In the genomic region with DNA sequence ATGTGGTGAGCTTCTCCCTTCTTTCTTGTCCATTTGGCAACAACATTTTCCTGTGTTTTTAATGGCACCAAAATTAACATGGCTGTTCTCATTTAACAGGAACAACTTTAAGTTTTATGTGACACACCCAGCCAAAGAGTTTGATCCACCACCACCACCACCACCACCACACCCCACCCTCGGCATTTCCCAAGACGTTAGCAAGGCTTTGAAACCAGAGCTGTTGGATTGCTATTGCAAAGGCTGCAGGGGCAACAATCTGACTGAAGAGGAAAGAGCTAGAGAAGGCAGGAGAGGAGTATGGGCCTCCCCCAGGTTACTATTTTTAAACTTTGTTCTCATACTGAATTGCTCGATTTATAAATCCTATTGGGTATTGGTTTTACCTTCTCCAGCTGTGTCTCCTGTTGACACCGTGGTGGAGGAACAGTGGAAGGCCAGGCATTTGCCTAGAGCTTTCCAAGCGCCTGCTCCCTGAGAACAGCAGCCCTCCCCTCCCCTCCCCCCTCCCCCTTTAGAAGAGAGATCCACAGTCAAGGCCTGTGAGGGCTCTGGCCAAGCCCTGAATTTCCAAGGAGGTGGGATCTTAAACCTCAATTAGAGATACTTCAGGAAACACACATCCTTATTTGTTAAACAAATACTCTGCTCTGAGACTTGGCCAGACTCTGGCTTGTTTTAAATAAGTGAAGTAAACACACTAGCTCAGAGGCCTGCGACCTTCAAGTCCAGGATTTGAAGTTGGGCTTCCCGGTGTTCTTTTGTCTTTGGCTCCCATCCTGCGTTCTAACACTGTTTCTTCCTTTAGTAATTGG, we compare ENCODE assay signal across 9 mouse cellular contexts.
DNase-seq lines count a peak whose midpoint lies in the region; ATAC-seq and TF ChIP-seq lines count a peak whose summit lies in the region.
"Had no signal": no experiment of that assay in that cellular context is flagged by ENCODE, and none has a peak within 500 bp of the region (broad histone marks: within the 10 kb centered on the region; RNA-seq: fewer than 3 reads in every experiment).

No protein-coding gene starts in this region.

- WGBS in heart, embryonic 16.5 days, result 28% methylated on average over 8 of the region's 8 CpGs
- 27% methylated on average over 8 of the region's 8 CpGs for WGBS in heart, embryonic 12.5 days
- WGBS in forebrain, embryonic 11.5 days, result 9% methylated on average over 8 of the region's 8 CpGs
- WGBS in midbrain, embryonic 10.5 days, result 10% methylated on average over 8 of the region's 8 CpGs

- H3K4me2 ChIP-seq in heart, embryonic 16.5 days (ENCODE audit: low read depth, low read length), result no peak overlapping the region
- H3K4me2 ChIP-seq in heart, embryonic 12.5 days, result no peak overlapping the region
- H3K4me2 ChIP-seq in forebrain, embryonic 11.5 days (ENCODE audit: low read depth, low read length, severe bottlenecking), result no peak overlapping the region

- no peak overlapping the region for H3K4me3 ChIP-seq in heart, embryonic 16.5 days (ENCODE audit: low read length)
- H3K4me3 ChIP-seq in heart, embryonic 12.5 days, result no peak overlapping the region
- no peak overlapping the region for H3K4me3 ChIP-seq in ES-E14 (ENCODE audit: insufficient read depth in 1 of 2, low read depth in 1 of 2, low read length in 2 of 2, poor library complexity in 1 of 2, severe bottlenecking in 1 of 2)
- H3K4me3 ChIP-seq in forebrain, embryonic 11.5 days (ENCODE audit: low read depth, low read length), result no peak overlapping the region
- no peak overlapping the region for H3K4me3 ChIP-seq in midbrain, embryonic 10.5 days

- H3K36me3 ChIP-seq in heart, embryonic 16.5 days (ENCODE audit: control insufficient read depth, insufficient read depth), result no peaks in the 10 kb centered on the region
- no peaks in the 10 kb centered on the region for H3K36me3 ChIP-seq in heart, embryonic 12.5 days
- no peaks in the 10 kb centered on the region for H3K36me3 ChIP-seq in ES-E14 (ENCODE audit: control insufficient read depth, insufficient read depth, low read length, poor library complexity, severe bottlenecking)
- no peaks in the 10 kb centered on the region for H3K36me3 ChIP-seq in forebrain, embryonic 11.5 days (ENCODE audit: control insufficient read depth, insufficient read depth, low read length)
- H3K36me3 ChIP-seq in midbrain, embryonic 10.5 days, result no peaks in the 10 kb centered on the region
- H3K36me3 ChIP-seq: G1E had no signal

- H3K27ac ChIP-seq in heart, embryonic 16.5 days (ENCODE audit: low read length), result no peak overlapping the region
- no peak overlapping the region for H3K27ac ChIP-seq in heart, embryonic 12.5 days (ENCODE audit: poor library complexity, severe bottlenecking)
- no peak overlapping the region; the same call in 1 of the 2 replicates for H3K27ac ChIP-seq in ES-E14 (ENCODE audit: insufficient read depth, low read depth, low read length, poor library complexity, severe bottlenecking)
- H3K27ac ChIP-seq in forebrain, embryonic 11.5 days (ENCODE audit: low read depth, low read length), result 0 out of 2 replicates have a peak overlapping the region, but pooled peaks have one; percentile 6
- H3K27ac ChIP-seq in midbrain, embryonic 10.5 days (replicated peaks), result peak overlapping the region; percentile 69

- peaks cover 13% of the 10 kb centered on the region for H3K4me1 ChIP-seq in heart, embryonic 16.5 days (ENCODE audit: control insufficient read depth, insufficient read depth, low read length)
- H3K4me1 ChIP-seq in heart, embryonic 12.5 days (replicated peaks), result peaks cover 30% of the 10 kb centered on the region
- peaks cover 6 to 11% of the 10 kb centered on the region in 2 experiments for H3K4me1 ChIP-seq in ES-E14 (ENCODE audit: control insufficient read depth in 2 of 2, insufficient read depth in 2 of 2, low read length in 2 of 2, poor library complexity in 1 of 2)
- H3K4me1 ChIP-seq in forebrain, embryonic 11.5 days (replicated peaks; ENCODE audit: control insufficient read depth, insufficient read depth, low read length), result peaks cover 8% of the 10 kb centered on the region; the same call in 1 of the 2 replicates
- peaks cover 39% of the 10 kb centered on the region for H3K4me1 ChIP-seq in midbrain, embryonic 10.5 days

- H3K27me3 ChIP-seq in heart, embryonic 16.5 days (ENCODE audit: control insufficient read depth, insufficient read depth, low read length), result no peaks in the 10 kb centered on the region
- no peaks in the 10 kb centered on the region for H3K27me3 ChIP-seq in heart, embryonic 12.5 days (replicated peaks)
- peaks cover 5% of the 10 kb centered on the region for H3K27me3 ChIP-seq in forebrain, embryonic 11.5 days (ENCODE audit: control insufficient read depth, insufficient read depth, low read length)
- no peaks in the 10 kb centered on the region for H3K27me3 ChIP-seq in midbrain, embryonic 10.5 days (ENCODE audit: low read depth, poor library complexity, severe bottlenecking)

- H3K9ac ChIP-seq in heart, embryonic 16.5 days (ENCODE audit: low read length), result no peak overlapping the region
- H3K9ac ChIP-seq in heart, embryonic 12.5 days, result no peak overlapping the region
- H3K9ac ChIP-seq in ES-E14 (ENCODE audit: insufficient read depth, low read depth, low read length, poor library complexity, severe bottlenecking), result no peak overlapping the region
- no peak overlapping the region for H3K9ac ChIP-seq in forebrain, embryonic 11.5 days (ENCODE audit: low read length)

- DNase-seq in ES-E14 (ENCODE audit: low read depth, low spot score), result peak; percentile 77
- DNase-seq in forebrain, embryonic 11.5 days (ENCODE audit: low spot score), result peak; percentile 57
- peak; percentile 34 for DNase-seq in midbrain, embryonic 10.5 days (ENCODE audit: low spot score)
- DNase-seq in spleen, adult 18-20 months, result no peak
- no peak for DNase-seq in layer of hippocampus, postnatal 36 days
- no peak for DNase-seq in urinary bladder, postnatal 4 days (ENCODE audit: low spot score in 2 of 2)

- H3K9me3 ChIP-seq in heart, embryonic 16.5 days (replicated peaks; ENCODE audit: control insufficient read depth, low read length), result no peaks in the 10 kb centered on the region
- H3K9me3 ChIP-seq in heart, embryonic 12.5 days (replicated peaks), result no peaks in the 10 kb centered on the region
- H3K9me3 ChIP-seq in ES-E14 (ENCODE audit: control insufficient read depth, insufficient read depth, low read depth, low read length), result no peaks in the 10 kb centered on the region
- H3K9me3 ChIP-seq in forebrain, embryonic 11.5 days (ENCODE audit: control insufficient read depth, low read length), result no peaks in the 10 kb centered on the region
- no peaks in the 10 kb centered on the region for H3K9me3 ChIP-seq in midbrain, embryonic 10.5 days (replicated peaks)
- H3K9me3 ChIP-seq: G1E had no signal

- in situ Hi-C loops in ES-E14 (cut with MboI; ENCODE audit: low sequenced_read_pairs in 2 of 2, unreplicated experiment in 2 of 2), result no loop called here

- ATAC-seq in heart, embryonic 16.5 days (replicated peaks; ENCODE audit: extremely low read depth, insufficient read depth, low FRiP score), result 0 out of 2 replicates have a peak, but pooled peaks have one; percentile 16
- no peak for ATAC-seq in heart, embryonic 12.5 days (ENCODE audit: insufficient number of reproducible peaks, low FRiP score)
- peak; percentile 82 for ATAC-seq in forebrain, embryonic 11.5 days (replicated peaks; ENCODE audit: low FRiP score)

TF ChIP-seq in ES-E14, 5 proteins besides CTCF, POLR2A, EP300 and RAD21:
- TF ChIP-seq HCFC1 (IDR thresholded peaks at IDR 0.05; ENCODE audit: borderline replicate concordance, insufficient read depth, low read length), result no peak
- TF ChIP-seq MAFK (IDR thresholded peaks at IDR 0.05; ENCODE audit: insufficient read depth, low read depth, low read length), result no peak
- TF ChIP-seq ZNF384 (IDR thresholded peaks at IDR 0.05; ENCODE audit: low read depth, low read length), result no peak
- TF ChIP-seq ZC3H11A (IDR thresholded peaks at IDR 0.05; ENCODE audit: borderline replicate concordance, low read depth, low read length), result no peak
- TF ChIP-seq CHD2 (IDR thresholded peaks at IDR 0.05; ENCODE audit: low read depth, low read length), result no peak

Comparison
In these comparisons a context has a peak if more than half of its experiments do, and no peak if none do; other contexts are left out.
1. H3K27ac ChIP-seq: peak in forebrain, embryonic 11.5 days (single experiment) and midbrain, embryonic 10.5 days (single experiment); none in heart, embryonic 16.5 days (single experiment), heart, embryonic 12.5 days (single experiment) and ES-E14 (single experiment).
2. DNase-seq: peak in ES-E14 (single experiment), forebrain, embryonic 11.5 days (single experiment) and midbrain, embryonic 10.5 days (single experiment); none in spleen, adult 18-20 months (0 of 2), layer of hippocampus, postnatal 36 days (0 of 2) and urinary bladder, postnatal 4 days (0 of 2).